Mouse (Mus musculus) kidney, postnatal 10 days (tissue): ENCODE data around the gene Ctso.

Source experiments
- DNase-seq: peaks from one replicate; pipeline ENCODE4 v3.0.0; 2021; ENCODE audit warnings: mixed read lengths

The Ctso gene

DNA sequence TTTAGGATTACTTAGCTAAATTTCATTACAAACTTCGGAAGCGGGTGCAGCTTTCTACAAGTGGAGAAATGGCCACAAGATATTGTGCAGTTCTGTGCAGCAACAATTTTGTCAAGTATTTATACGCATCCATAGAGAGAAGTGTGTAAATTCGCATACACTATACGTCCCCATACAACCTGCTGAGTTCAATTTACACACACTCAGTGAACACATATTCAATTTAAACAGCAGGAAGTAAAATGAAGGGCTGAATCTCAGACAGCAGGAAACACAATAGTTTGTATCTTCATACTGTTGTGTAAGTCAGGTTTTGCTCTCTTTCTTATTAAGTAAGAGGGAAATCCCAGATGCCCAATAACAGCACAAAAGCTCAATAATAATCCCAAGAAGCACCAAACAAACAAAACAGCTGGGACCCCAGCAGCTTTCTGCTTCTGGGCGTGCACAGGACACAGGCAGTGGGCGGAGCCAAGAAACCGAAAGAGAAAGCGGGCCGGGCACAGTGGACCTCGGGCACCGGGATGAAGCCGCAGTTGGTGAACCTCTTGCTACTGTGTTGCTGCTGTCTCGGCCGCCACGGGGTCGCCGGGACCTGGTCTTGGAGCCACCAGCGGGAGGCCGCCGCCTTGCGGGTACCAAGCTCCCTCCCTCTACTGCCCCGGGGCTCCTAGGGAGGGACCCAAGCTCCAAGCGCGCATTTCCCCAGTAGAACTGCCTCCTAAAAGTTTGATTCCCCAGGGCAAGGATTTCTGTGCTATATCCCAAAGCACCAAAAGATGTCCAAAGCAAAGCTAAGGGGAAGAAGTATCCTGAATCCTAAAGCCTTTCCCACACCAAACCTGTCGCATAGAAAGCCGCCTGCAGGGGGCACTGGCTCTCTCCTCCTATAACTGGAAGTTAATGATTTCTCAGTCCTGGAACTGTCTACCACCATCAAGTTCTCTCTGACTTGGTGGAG is at the start of gene Ctso:
Gene Ctso, plus strand, starts transcription at position 461 of the 961 bp plus-strand sequence.
- DNase-seq, result peak; percentile 93

DNA sequence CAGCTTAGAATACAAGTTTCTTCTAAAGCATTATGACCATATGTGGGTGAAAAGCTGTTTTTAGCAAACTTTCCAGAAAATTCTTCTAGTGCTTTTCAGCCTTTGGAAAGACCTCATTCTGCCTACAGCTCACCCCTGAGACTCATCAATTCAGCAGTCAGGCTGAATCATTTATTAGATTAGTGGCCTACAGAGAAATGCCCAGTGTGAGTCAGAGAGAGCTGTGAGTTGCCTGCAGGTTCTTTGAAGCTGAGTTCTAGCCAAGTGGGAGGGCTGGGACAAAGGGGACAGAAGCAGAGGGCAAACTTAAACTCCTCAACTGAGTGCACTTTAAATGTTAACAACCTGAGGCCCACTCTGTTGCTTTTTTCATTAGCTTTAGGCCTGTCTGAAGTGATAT is 48.5 kb upstream of the Ctso start:
- no peak for DNase-seq

DNA sequence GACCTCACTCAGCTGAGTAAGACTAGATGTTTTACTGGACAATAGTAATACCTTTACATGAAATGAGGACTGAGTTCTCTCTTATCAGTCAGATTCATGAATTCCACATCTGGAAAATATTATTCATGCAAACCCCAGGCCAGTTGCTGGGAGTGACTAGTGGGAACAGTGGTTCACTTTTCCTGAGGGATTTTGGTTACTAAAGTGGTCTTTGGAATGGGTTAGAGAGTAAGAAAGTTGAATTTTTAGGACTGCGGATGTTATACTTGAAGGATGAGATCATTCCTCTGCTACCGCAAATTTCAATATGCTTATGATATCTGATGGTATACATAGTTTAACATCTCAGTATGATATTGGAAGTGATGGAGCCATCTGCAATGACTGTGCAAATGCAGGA is 46.8 kb upstream of the Ctso start:
- DNase-seq, result no peak

DNA sequence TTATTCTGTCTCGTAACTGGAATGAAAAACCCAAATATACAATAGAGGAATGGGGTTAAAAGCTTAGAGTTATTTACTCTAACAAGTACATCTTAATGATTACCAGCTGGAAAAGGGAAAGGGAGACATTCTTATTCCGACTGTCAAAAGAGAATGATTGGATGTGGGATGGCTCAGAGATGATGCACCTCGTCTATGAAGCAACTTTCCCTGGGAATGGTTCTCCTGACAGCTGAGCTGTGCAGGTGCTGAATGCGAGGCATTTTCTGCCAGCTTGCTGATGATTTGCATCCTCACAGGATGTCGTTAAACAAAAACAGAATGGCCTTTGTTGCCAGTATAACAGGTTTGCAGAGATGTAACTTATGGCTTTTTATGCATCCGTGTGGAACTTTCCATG is 43.3 kb upstream of the Ctso start:
- DNase-seq, result no peak

DNA sequence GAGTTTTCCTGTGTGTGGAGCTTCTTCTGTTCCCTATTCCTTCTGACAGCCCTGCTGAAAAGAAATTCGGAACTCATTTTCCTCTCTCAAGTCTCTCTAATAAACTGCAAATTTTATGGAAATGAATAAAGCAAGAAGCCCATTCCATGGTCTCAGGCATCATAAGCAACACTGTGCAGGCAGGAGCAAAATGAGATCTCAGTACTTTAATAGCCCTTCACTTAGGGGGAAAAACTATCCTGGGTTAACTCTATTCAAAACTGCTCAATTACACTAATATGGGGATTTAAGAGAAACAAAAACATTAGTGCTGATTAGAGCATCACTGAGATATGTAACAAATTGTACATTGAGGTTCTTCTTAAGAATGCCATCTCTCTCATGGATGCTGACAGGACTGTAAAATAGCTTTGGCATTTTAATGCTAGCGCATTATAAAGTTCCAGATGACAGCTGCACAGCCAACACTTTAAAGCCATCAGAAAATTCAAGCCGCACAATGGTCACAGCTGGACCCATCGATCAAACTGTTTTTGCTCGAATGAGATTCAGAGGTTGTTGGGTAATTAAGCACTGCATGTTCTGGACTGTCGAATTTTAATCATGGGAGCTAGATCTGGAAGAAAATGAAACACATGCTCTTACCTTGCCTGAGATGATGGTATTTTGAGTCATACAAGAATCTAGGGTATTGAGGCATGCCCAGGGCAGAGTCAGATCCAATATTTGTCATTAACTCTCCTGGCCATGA is 21.9 kb upstream of the Ctso start:
- no peak for DNase-seq

DNA sequence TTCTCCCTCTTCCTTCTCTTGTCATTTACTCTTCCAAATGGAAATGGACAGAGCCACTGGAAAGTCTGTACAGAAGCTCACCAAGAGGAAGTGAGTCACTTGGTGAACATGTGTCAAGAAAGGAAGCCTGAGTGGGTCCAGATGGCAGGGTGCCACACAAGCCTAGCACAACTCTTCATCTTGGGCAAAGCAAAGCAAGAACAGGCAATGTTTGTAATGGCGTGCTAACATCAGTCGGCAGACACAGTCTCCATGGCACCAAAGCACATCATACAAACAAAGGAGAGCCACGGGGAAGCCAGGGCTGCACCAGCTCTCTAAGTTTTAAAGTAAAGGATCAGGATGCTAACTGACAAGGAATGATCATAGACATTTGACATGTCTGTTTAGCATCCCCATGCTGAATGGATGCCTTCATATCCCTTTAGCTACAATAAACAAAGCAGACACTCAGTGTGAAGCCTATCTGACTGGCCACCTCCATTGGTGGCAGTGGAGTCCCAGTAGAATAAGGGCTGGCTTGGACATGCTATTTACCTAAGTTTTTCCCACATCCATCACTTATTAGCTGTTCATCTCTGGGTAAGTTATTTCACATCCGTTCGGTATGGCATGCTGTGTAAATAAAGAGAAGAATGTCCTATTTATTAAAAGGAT is 16.2 kb upstream of the Ctso start:
- DNase-seq, result no peak

DNA sequence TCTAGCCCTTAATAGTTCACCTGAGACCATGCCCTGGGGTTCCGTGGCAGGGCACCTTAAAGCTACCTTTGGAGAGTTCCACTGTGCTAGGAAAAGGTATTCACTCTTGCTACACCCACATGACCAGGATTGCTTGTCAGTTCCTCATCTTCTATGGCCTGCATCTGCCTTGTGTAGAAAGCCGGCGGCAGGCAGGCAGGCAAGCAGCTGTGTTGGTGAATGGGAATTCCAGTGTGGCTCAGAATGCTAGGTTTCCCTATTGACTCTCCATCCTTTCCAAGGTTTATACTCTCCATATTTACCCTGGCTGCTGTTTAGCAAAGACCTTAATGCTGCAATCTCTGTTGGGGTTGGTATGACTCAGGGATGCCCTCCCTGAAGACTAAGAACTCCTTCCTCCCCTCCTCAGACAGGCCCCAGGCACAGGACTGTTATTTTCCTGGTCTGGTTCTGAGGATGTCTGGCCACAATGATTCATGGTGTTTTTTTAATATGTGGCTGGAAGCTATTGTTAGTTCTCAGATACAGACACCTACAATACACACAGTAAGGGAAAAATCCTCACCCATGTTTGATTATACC is 15.0 kb upstream of the Ctso start:
- DNase-seq, result no peak

DNA sequence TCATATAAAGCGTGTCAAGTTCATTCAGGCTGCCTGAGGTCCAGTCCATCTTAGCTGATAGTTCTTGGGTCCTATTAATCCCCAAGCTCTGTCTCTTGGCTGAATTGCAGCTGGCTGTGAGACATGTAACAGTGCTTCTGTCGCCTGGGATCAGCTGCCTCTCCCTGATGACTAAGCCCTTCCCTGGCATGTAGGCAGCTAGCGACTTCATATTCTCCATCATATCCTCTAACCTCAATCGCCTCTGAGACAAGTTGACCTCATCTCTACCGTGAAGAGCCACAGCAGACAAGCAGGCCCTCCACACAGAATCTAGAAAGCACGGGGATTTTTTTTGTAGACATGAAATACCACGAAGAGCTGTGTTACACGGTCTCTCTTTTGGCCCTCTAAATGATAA is 14.2 kb upstream of the Ctso start:
- no peak for DNase-seq

DNA sequence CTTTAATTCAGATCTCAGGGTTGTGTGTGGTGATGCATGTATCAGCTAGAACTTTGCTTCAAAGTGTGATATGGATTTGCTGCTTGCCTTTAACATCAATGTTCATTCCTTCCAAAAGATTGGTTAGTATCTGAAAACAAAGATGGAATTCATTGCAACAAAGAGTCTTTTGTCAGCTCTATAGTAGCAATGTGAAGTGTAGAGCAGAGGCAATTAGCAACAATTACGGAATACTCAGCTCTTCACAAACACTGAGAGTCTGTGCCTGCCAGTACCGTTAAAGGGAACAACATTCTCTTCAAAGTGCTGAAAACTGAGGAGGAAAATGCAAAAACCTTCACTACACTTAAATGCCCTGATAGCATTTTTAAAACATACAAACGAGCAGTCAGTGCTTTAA is 12.7 kb upstream of the Ctso start:
- DNase-seq, result no peak

DNA sequence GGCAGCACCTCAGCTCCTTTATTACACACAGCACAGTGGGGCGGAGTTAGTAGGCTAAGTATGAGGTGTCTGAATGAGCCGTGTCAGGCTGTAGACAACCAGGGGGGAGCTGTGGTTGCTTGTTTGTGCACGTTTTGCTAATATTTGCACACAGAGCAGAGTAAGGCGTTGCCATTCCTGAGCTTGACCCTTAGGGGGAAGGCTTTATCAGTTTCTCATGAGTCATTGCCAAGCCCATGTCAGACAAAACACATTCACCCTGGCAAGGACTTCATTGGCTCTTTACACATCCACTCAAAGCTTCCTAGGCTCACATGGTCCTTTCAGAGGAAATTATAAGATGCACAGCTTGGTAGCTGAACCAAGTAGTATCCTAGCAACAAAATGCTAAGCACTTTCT is 9.5 kb upstream of the Ctso start:
- DNase-seq, result no peak

DNA sequence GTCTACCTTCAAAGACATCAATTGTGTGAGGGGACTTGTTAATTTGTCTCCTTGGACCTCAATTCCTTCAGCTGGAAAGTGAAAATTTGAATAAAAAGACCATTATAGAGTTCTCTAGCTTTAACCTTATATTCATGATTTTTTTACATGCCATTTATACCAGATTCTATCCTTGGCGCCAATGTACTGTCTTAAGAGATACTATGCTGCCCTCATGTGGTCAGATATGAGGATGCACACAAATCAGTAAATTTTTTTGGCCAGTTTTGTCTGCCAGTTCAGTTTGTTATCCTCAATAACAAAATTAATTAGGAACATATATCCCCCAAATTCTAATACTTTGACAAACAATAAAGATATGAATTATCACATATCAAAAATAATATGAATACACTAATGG is 7.5 kb upstream of the Ctso start:
- DNase-seq, result peak; percentile 53

DNA sequence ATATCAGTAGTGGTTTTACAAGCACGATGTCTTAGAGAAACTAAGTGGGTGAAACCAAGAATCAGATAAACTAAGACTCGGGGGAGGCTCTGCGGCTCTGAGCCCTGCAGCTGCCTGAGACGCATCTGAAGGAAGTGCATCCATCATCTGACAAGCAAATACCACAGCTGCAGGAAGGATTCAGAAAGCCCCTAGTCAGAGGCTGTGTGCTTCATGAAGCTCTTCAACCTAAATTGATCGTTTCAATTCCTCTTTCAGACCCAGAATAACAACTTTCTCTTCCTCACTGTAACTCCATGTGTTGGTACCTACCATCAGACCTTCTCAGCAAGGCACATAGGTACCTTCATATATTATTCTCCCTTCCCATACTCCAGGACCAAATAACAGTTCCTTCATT is 6.5 kb upstream of the Ctso start:
- DNase-seq, result no peak

DNA sequence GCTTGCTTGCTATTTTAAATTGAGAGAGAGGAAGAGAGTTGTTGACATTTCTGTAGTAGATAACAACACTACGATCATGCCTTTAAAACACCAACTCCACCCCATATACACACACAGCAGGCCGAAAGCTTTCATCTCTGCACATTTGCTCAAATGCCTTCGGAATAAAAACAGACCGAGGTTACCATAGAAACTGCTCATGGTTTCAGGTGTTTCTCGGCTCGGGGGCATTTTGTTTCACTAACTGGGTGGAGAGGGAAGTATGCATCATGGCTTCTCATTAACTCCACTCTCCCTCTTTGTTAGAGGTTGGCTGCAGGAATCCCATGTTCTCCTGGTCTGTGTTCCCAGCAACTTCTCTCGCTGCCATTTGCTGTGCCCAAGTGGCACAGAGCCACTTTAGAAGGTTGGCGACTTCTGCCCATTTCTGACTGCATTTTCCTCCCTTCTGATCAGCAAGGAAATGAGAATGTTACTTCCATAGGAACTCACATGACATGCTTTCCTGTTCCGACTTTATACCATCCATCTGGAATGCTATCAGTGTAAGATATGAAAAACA is 5.6 kb upstream of the Ctso start:
- no peak for DNase-seq

DNA sequence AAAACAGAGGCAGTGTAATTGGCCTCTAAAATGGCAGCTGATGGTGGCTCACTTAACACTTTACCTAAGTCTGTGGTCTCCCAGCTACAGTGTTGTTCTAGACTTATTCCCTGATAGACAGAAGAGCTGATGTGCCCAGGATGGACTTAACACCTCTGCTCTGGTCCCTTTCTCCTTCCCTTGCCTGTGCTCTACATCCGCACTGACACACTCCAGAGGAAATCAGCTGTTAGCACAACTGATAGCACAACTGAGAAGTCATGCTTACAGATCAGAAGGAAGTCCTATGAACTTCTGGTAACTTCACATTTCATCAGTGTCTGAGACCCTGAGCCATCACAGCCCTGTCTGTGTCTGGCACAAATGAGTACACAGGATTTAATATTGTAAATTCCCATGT is 3.3 kb upstream of the Ctso start:
- DNase-seq, result no peak

DNA sequence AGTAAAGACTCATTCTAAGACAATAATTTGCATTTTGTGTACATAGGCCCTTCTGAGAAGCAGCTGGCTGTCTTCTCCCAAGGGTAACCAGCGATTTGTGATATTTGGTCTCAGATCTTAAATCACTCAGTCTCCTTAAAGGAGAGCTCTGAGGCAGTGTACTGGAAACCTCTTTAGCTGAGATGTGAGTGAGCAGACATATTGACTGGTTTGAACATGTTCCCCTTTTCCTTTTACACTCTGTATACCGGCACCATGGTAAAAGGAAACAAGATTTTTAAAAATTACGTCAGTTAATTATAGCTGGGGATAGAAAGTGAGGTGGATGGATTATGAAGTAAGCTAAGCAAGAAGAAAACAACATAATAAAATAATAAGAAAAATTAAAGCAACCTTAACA is 706 bp upstream of the Ctso start:
- no peak for DNase-seq

DNA sequence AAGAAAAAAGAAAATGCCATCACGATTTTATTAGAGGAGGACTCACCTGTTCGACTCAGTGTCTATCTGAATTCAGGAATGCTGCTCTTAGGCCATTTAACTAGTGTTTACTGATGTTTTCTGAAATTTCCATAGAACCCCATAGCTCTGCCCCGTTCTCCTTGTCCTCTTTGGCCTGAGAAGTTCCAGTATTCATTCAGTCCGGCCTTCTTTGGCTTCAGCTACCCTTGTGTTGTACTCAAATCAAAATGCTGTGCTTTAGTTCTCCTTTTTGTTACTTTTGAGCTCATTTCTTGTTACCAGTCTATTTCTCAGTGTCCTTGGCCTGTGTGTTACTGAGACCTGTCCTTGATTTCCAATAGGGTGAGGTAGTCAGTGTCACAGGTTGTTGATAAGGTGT is 947 bp downstream of the Ctso start:
- no peak for DNase-seq

DNA sequence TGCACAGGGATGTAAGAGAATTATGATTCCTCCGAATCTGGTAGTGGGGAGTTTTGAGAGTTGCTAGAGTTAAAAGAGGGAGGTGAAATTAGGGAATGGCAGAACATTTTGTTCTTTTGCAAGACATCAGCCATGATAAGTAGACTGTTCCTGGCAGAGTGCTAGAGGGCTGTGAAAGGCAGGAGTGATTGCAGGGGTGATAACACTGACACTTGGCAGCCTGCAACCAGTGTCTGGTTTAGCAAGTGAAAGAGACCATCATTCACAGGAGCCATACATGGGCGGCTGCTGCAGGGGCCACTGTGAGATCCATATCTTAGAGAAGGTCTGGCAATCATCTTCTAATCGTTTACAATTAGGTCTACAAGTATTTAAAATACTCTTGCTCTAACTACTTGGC is 6.5 kb downstream of the Ctso start:
- no peak for DNase-seq

DNA sequence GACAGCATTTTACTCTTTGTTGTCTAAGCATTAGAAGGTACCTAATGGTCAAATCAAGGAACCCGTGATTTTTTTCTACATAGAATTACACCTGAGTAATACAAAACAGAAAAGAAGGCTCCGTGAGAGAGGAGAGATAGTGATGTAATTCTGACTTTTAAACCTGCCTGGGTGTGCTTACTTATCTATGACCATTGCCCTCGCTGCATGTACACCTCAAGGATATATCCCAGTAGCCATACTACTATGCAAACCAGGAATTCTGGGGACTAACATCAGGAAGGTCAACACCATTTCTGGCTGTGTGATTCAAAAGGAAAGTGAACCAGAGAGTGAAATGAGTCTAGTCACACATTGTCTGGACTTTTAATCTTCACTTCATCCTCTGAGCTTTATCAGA is 9.9 kb downstream of the Ctso start:
- DNase-seq, result no peak

DNA sequence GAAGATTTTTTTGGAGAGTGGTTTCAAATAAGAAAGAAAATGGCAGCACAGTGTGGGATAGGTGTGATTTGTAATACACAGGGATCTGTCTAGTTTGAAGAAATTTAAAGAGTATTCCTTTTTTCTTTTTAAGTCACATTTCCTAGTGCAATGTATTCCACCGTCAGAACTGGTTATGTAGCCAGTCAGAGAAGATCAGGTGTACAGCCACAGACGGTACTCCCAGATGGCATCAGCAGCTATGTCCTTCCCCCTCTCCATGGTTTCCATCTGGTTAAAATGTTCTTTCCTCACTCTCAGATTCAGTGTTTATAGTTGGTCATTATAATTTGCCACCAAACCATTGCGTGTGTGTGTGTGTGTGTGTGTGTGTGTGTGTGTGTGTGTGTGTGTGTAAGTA is 10.7 kb downstream of the Ctso start:
- DNase-seq, result no peak

DNA sequence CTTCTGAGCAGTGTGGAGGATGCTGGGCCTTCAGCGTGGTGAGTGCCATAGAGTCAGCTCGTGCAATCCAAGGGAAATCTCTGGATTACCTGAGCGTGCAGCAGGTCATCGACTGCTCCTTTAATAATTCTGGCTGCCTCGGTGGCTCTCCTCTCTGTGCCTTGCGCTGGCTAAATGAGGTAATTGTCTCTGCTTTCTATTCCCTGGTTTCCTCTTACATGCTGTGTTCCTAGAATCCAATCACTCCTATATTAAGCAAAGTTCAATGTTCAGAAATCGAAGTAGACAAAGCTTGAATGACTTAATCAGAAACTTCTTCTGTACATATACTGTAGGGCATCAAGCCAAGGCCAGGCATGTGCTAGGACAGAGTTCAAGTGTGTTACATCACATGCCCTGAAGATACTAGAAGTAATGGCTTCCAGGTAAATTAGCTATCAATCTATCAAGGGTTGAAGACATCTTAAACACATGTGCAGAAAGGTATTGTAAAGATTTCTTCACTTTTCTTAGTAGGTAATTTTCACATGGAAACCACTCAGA is 12.5 kb downstream of the Ctso start:
- no peak for DNase-seq

DNA sequence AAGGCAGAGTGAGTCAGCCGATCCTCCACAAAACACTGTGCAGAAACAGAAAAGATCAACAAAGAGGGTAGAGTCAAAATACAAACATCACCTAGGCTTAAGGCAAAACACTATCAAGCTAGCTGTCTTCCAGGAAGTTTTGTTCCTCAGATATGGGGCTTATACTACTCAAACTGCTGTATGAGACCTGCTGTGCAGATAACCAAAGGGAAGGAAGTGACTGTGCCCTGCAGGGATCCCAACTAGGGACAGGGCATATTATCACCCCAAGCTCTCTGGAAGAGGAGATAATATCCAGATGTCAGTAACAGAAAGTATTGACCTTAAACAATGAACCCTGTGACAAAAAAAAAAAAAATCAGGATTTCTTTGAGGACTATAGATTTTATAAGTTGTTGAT is 16.6 kb downstream of the Ctso start:
- DNase-seq, result no peak

DNA sequence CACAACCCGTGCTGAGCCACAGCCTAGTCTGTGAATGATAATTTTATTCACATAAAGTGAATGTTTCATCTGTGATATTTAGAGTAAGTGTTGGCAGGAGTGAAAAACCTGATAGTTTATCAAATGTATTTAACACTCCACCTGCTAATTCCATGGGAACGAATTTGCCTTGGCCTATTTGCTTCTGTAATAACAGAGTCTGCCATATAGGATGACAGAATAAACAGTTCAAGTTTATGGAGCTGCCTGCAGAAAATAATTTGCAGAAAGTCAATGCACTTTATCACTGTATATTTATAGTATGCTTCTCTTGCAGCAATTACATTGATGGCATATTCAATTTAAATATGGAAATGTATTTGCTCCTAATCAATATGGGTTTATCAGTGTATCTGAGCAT is 19.4 kb downstream of the Ctso start:
- DNase-seq, result no peak

DNA sequence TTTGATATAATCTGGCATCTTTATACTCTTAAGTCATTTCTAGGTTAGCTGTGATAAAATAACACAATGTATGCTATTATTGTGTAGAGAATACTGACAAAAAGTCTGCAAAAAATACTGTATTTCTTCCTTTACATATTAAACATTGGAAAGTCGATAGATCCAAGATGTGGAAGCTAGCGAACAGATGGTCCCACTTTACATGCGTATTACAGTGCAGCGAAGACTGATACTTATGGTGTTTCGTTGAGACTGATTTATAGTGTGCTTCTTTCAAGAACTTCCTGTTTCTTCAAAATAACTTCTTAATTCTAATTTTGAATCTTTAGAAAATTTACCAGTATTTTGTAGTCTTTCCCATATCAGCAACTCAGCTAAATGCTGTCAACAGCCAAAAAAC is 25.1 kb downstream of the Ctso start:
- DNase-seq, result no peak
